Mouse (Mus musculus) NIH3T3 (cell line): ENCODE data around the gene Sgip1.

ENCODE experiments used
- DNase-seq: peaks from one replicate; pipeline ENCODE4 v3.0.0-alpha.2; 2012; ENCODE audit warnings: low read depth

Gene Sgip1

GRCm38 (mm10) chr4:102899683-102900082 is 158.6 kb downstream of the Sgip1 start:
- no peak for DNase-seq

GRCm38 (mm10) chr4:102900166-102900565 is 159.1 kb downstream of the Sgip1 start:
- no peak for DNase-seq

- DNase-seq: peak; percentile 9
Measured at GRCm38 (mm10) chr4:102907843-102908427, 166.8 kb downstream of the Sgip1 start.

- DNase-seq: no peak
Measured at GRCm38 (mm10) chr4:102910191-102910590, 169.1 kb downstream of the Sgip1 start.

- no peak for DNase-seq
Measured at GRCm38 (mm10) chr4:102913176-102913575, 172.1 kb downstream of the Sgip1 start.

- DNase-seq: peak; percentile 40
Measured at GRCm38 (mm10) chr4:102913700-102914327, 172.7 kb downstream of the Sgip1 start.

GRCm38 (mm10) chr4:102918191-102918590 is 177.1 kb downstream of the Sgip1 start:
- no peak for DNase-seq

- DNase-seq: no peak
Measured at GRCm38 (mm10) chr4:102929491-102929890, 188.4 kb downstream of the Sgip1 start.

- no peak for DNase-seq
Measured at GRCm38 (mm10) chr4:102930679-102931078, 189.6 kb downstream of the Sgip1 start.

GRCm38 (mm10) chr4:102940266-102940665 is 199.2 kb downstream of the Sgip1 start:
- DNase-seq: no peak

GRCm38 (mm10) chr4:102940738-102941137 is 199.6 kb downstream of the Sgip1 start:
- no peak for DNase-seq

- DNase-seq: no peak
Measured at GRCm38 (mm10) chr4:102944325-102944724, 203.2 kb downstream of the Sgip1 start.

- DNase-seq: no peak
Measured at GRCm38 (mm10) chr4:102952476-102952875, 211.4 kb downstream of the Sgip1 start.

GRCm38 (mm10) chr4:102955294-102955956 is 214.3 kb downstream of the Sgip1 start:
- no peak for DNase-seq

- DNase-seq: no peak
Measured at GRCm38 (mm10) chr4:102959409-102959808, 218.3 kb downstream of the Sgip1 start.

- no peak for DNase-seq
Measured at GRCm38 (mm10) chr4:102964174-102964573, 223.1 kb downstream of the Sgip1 start.

- no peak for DNase-seq
Measured at GRCm38 (mm10) chr4:102967811-102968210, 226.7 kb downstream of the Sgip1 start.

- DNase-seq: no peak
Measured at GRCm38 (mm10) chr4:102969599-102969998, 228.5 kb downstream of the Sgip1 start.

GRCm38 (mm10) chr4:102971159-102971558 is 230.1 kb downstream of the Sgip1 start:
- DNase-seq: no peak

- no peak for DNase-seq
Measured at GRCm38 (mm10) chr4:102972071-102972470, 231.0 kb downstream of the Sgip1 start.

GRCm38 (mm10) chr4:102974172-102974571 is 233.1 kb downstream of the Sgip1 start:
- DNase-seq: no peak

- no peak for DNase-seq
Measured at GRCm38 (mm10) chr4:102976290-102977275, 235.5 kb downstream of the Sgip1 start.
